Mouse (Mus musculus): ENCODE results near the gene Kcnn1.

DNA sequence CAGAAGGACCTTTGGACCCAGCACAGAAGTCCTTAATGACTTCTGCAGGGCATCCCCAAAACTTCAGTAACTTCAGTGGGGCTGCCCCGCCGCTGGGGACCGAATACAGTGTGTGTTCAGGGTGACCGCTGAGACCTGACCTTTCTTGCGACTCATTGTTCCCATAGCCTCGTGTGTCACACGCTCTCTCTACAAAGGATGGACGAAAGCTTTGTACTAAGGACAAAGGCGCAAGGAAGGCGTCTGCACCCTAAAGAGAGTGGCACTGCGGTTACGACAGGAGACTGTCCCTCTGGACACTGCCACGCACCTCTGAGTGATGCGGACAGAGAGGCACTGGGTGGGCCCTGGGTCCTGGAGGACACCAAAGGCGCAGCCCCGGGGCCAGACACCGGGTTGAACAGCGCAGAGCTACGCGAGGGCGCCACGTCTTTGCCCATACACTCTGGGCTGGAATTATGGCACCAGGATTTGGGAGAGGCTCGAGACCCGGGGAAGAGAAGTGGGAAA lies 1.7 kb upstream of the Kcnn1 start:
- TF ChIP-seq POLR2A (IDR thresholded peaks at IDR 0.05; ENCODE audit: control insufficient read depth, extremely low read depth, insufficient read depth, low read length, poor library complexity) (no peak), CTCF (IDR thresholded peaks at IDR 0.05; ENCODE audit: borderline replicate concordance, control insufficient read depth, extremely low read depth, insufficient read depth, low read length, poor library complexity) (no peak)

All from thymus, adult 2 months (tissue).